10 mouse cellular contexts compared by ENCODE assay signal in genomic region chr19:24213299-24213698, GRCm38 (mm10). TPM values are rescaled to one million over a fixed set of nuclear protein-coding genes. Genes with fewer than 3 reads are reported as not detected.
DNase-seq lines count a peak whose midpoint lies in the region; ATAC-seq and TF ChIP-seq lines count a peak whose summit lies in the region.
"Had no signal": no experiment of that assay in that cellular context is flagged by ENCODE, and none has a peak within 500 bp of the region (broad histone marks: within the 10 kb centered on the region; RNA-seq: fewer than 3 reads in every experiment).

No protein-coding gene starts in this region.

- in situ Hi-C loops in ES-E14 (cut with MboI; ENCODE audit: low sequenced_read_pairs in 2 of 2, unreplicated experiment in 2 of 2) = no loop called here

- ATAC-seq in forebrain, embryonic 12.5 days (ENCODE audit: low FRiP score) = no peak
- no peak for ATAC-seq in forebrain, postnatal 0 days
- peak; percentile 25; the same call in 1 of the 2 replicates for ATAC-seq in kidney, embryonic 16.5 days (ENCODE audit: low FRiP score, low TSS enrichment)
- peak; percentile 43; the same call in 1 of the 2 replicates for ATAC-seq in hindbrain, embryonic 13.5 days (ENCODE audit: low FRiP score)
- ATAC-seq: midbrain, embryonic 16.5 days had no signal

- DNase-seq in forebrain, postnatal 0 days = no peak
- DNase-seq in kidney, adult 18-20 months = no peak
- DNase-seq in ES-E14 (ENCODE audit: low read depth, low spot score) = no peak
- no peak for DNase-seq in urinary bladder, postnatal 25 days (ENCODE audit: low spot score)
- no peak for DNase-seq in frontal cortex, adult 2 months (ENCODE audit: extremely low spot score in 1 of 2, low spot score in 1 of 2)
- DNase-seq: kidney, adult 9 months had no signal

- H3K27me3 ChIP-seq in forebrain, embryonic 12.5 days = no peaks in the 10 kb centered on the region
- no peaks in the 10 kb centered on the region for H3K27me3 ChIP-seq in forebrain, postnatal 0 days (ENCODE audit: insufficient read depth, low read length)
- no peaks in the 10 kb centered on the region for H3K27me3 ChIP-seq in kidney, embryonic 16.5 days (ENCODE audit: insufficient read depth, low read length)
- no peaks in the 10 kb centered on the region for H3K27me3 ChIP-seq in hindbrain, embryonic 13.5 days

- no peak for TF ChIP-seq CTCF in forebrain, postnatal 0 days (IDR thresholded peaks at IDR 0.05; ENCODE audit: low read depth)

- H3K4me2 ChIP-seq in forebrain, embryonic 12.5 days = no peak overlapping the region
- H3K4me2 ChIP-seq in forebrain, postnatal 0 days (ENCODE audit: low read depth) = no peak overlapping the region
- H3K4me2 ChIP-seq in kidney, embryonic 16.5 days (replicated peaks; ENCODE audit: low read depth, low read length) = no peak overlapping the region
- no peak overlapping the region for H3K4me2 ChIP-seq in hindbrain, embryonic 13.5 days

- no peak overlapping the region for H3K9ac ChIP-seq in forebrain, embryonic 12.5 days
- no peak overlapping the region for H3K9ac ChIP-seq in forebrain, postnatal 0 days
- no peak overlapping the region for H3K9ac ChIP-seq in kidney, embryonic 16.5 days (replicated peaks; ENCODE audit: low read length)
- no peak overlapping the region for H3K9ac ChIP-seq in ES-E14 (ENCODE audit: insufficient read depth, low read depth, low read length, poor library complexity, severe bottlenecking)
- H3K9ac ChIP-seq in hindbrain, embryonic 13.5 days = no peak overlapping the region

- H3K9me3 ChIP-seq in forebrain, embryonic 12.5 days = no peaks in the 10 kb centered on the region
- H3K9me3 ChIP-seq in forebrain, postnatal 0 days (ENCODE audit: low read length) = no peaks in the 10 kb centered on the region
- 0 out of 2 replicates have a peak, but pooled peaks cover 3% of the 10 kb centered on the region for H3K9me3 ChIP-seq in kidney, embryonic 16.5 days (ENCODE audit: low read length)
- H3K9me3 ChIP-seq in ES-E14 (ENCODE audit: control insufficient read depth, insufficient read depth, low read depth, low read length) = no peaks in the 10 kb centered on the region
- H3K9me3 ChIP-seq in hindbrain, embryonic 13.5 days = no peaks in the 10 kb centered on the region

- H3K36me3 ChIP-seq in forebrain, embryonic 12.5 days (replicated peaks) = no peaks in the 10 kb centered on the region
- H3K36me3 ChIP-seq in forebrain, postnatal 0 days (ENCODE audit: insufficient read depth) = no peaks in the 10 kb centered on the region
- H3K36me3 ChIP-seq in kidney, embryonic 16.5 days (ENCODE audit: insufficient read depth, low read length) = no peaks in the 10 kb centered on the region
- H3K36me3 ChIP-seq in ES-E14 (ENCODE audit: control insufficient read depth, insufficient read depth, low read length, poor library complexity, severe bottlenecking) = peaks cover 2% of the 10 kb centered on the region; the same call in 1 of the 2 replicates
- no peaks in the 10 kb centered on the region for H3K36me3 ChIP-seq in hindbrain, embryonic 13.5 days

- no peak overlapping the region for H3K4me3 ChIP-seq in forebrain, embryonic 12.5 days (replicated peaks)
- no peak overlapping the region for H3K4me3 ChIP-seq in forebrain, postnatal 0 days (ENCODE audit: low read depth, low read length)
- no peak overlapping the region for H3K4me3 ChIP-seq in kidney, embryonic 16.5 days (ENCODE audit: low read length)
- H3K4me3 ChIP-seq in ES-E14 (ENCODE audit: insufficient read depth in 1 of 2, low read depth in 1 of 2, low read length in 2 of 2, poor library complexity in 1 of 2, severe bottlenecking in 1 of 2) = no peak overlapping the region
- H3K4me3 ChIP-seq in hindbrain, embryonic 13.5 days = no peak overlapping the region

- 61% methylated on average over 7 of the region's 7 CpGs for WGBS in forebrain, embryonic 12.5 days
- 62% methylated on average over 7 of the region's 7 CpGs for WGBS in forebrain, postnatal 0 days
- WGBS in kidney, embryonic 16.5 days = 31% methylated on average over 7 of the region's 7 CpGs
- WGBS in hindbrain, embryonic 13.5 days = 45% methylated on average over 7 of the region's 7 CpGs

- no peaks in the 10 kb centered on the region for H3K4me1 ChIP-seq in forebrain, embryonic 12.5 days
- no peaks in the 10 kb centered on the region for H3K4me1 ChIP-seq in forebrain, postnatal 0 days (ENCODE audit: insufficient read depth)
- peaks cover 11% of the 10 kb centered on the region; the same call in 1 of the 2 replicates for H3K4me1 ChIP-seq in kidney, embryonic 16.5 days (ENCODE audit: insufficient read depth, low read length)
- H3K4me1 ChIP-seq in ES-E14 (ENCODE audit: control insufficient read depth in 2 of 2, insufficient read depth in 2 of 2, low read length in 2 of 2, poor library complexity in 1 of 2) = peaks cover 16 to 34% of the 10 kb centered on the region in 2 experiments
- H3K4me1 ChIP-seq in hindbrain, embryonic 13.5 days (replicated peaks) = no peaks in the 10 kb centered on the region

- 0 out of 2 replicates have a peak overlapping the region, but pooled peaks have one; percentile 25 for H3K27ac ChIP-seq in forebrain, embryonic 12.5 days
- H3K27ac ChIP-seq in forebrain, postnatal 0 days (ENCODE audit: low read depth, low read length) = no peak overlapping the region
- no peak overlapping the region for H3K27ac ChIP-seq in kidney, embryonic 16.5 days (ENCODE audit: low read length)
- H3K27ac ChIP-seq in ES-E14 (ENCODE audit: insufficient read depth, low read depth, low read length, poor library complexity, severe bottlenecking) = peak overlapping the region; percentile 14; the same call in 1 of the 2 replicates
- no peak overlapping the region for H3K27ac ChIP-seq in hindbrain, embryonic 13.5 days

TF ChIP-seq in ES-E14, 5 proteins besides CTCF, POLR2A, EP300 and RAD21:
- TF ChIP-seq ZNF384 (IDR thresholded peaks at IDR 0.05; ENCODE audit: low read depth, low read length) (no peak), HCFC1 (IDR thresholded peaks at IDR 0.05; ENCODE audit: borderline replicate concordance, insufficient read depth, low read length) (no peak), ZC3H11A (IDR thresholded peaks at IDR 0.05; ENCODE audit: borderline replicate concordance, low read depth, low read length) (no peak)

RNA-seq across cellular contexts. Expression of gene Tjp2, which starts 11.5 kb away (rescaled TPM):
- 31.0 and 31.3 TPM in 2 replicates for polyA plus RNA-seq in forebrain, embryonic 12.5 days (2016; fragmentation: Nextera tagmentation; extraction: Ambion mirVana)
- total RNA-seq in forebrain, postnatal 0 days (2014; rRNA removed) = 13.7 and 15.5 TPM in 2 replicates
- 6.8 and 8.8 TPM in 2 replicates for polyA plus RNA-seq in forebrain, postnatal 0 days (2015; fragmentation: Nextera tagmentation; extraction: Ambion mirVana)
- polyA plus RNA-seq in kidney, embryonic 16.5 days (2015; fragmentation: Nextera tagmentation; extraction: Ambion mirVana) = 31.0 and 33.2 TPM in 2 replicates
- total RNA-seq in ES-E14 (2012; rRNA removed) = 97.3 and 104 TPM in 2 replicates
- polyA plus RNA-seq in hindbrain, embryonic 13.5 days (2015; fragmentation: Nextera tagmentation; extraction: Ambion mirVana) = 12.1 and 12.4 TPM in 2 replicates
- polyA plus RNA-seq in frontal cortex, adult 2 months (2012; rRNA removed) = 13.8 and 16.2 TPM in 2 replicates

Comparison
In these comparisons a context has a peak if more than half of its experiments do, and no peak if none do; other contexts are left out.
1. H3K27ac ChIP-seq: peak in forebrain, embryonic 12.5 days (single experiment) and ES-E14 (single experiment); none in forebrain, postnatal 0 days (single experiment), kidney, embryonic 16.5 days (single experiment) and hindbrain, embryonic 13.5 days (single experiment).
2. ATAC-seq: peak in kidney, embryonic 16.5 days (single experiment) and hindbrain, embryonic 13.5 days (single experiment); none in forebrain, embryonic 12.5 days (single experiment) and forebrain, postnatal 0 days (single experiment).